Mouse (Mus musculus): Measurements from ENCODE around the gene Chst5.
"Not testable (repeated sequence)": the region's sequence is repeated elsewhere in the genome, so short reads cannot be mapped to it uniquely, and the experiment has no call there.

The Chst5 gene

GRCm38 (mm10) chr8:111909621-111910450, at the start of gene Chst5:
Gene Chst5 (minus strand): TSS chr8:111910447.
- DNase-seq (ENCODE audit: extremely low spot score, low read depth, low spot score), result no peak

- no peak for DNase-seq (ENCODE audit: extremely low spot score, low read depth, low spot score)
Observed at GRCm38 (mm10) chr8:111957231-111957630, 47.0 kb upstream of the Chst5 start.

- DNase-seq (ENCODE audit: extremely low spot score, low read depth, low spot score), result no peak
Observed at GRCm38 (mm10) chr8:111955879-111956278, 45.6 kb upstream of the Chst5 start.

GRCm38 (mm10) chr8:111954844-111955594, 44.8 kb upstream of the Chst5 start:
- DNase-seq (ENCODE audit: extremely low spot score, low read depth, low spot score), result no peak

- DNase-seq (ENCODE audit: extremely low spot score, low read depth, low spot score), result no peak
Observed at GRCm38 (mm10) chr8:111951936-111952335, 41.7 kb upstream of the Chst5 start.

- no peak for DNase-seq (ENCODE audit: extremely low spot score, low read depth, low spot score)
Observed at GRCm38 (mm10) chr8:111951317-111951716, 41.1 kb upstream of the Chst5 start.

GRCm38 (mm10) chr8:111950846-111951245, 40.6 kb upstream of the Chst5 start:
- DNase-seq (ENCODE audit: extremely low spot score, low read depth, low spot score), result no peak

- no peak for DNase-seq (ENCODE audit: extremely low spot score, low read depth, low spot score)
Observed at GRCm38 (mm10) chr8:111947954-111948353, 37.7 kb upstream of the Chst5 start.

GRCm38 (mm10) chr8:111947144-111947543, 36.9 kb upstream of the Chst5 start:
- no peak for DNase-seq (ENCODE audit: extremely low spot score, low read depth, low spot score)

GRCm38 (mm10) chr8:111943544-111943943, 33.3 kb upstream of the Chst5 start:
- DNase-seq (ENCODE audit: extremely low spot score, low read depth, low spot score), result no peak

- DNase-seq (ENCODE audit: extremely low spot score, low read depth, low spot score), result no peak
Observed at GRCm38 (mm10) chr8:111941101-111941454, 30.8 kb upstream of the Chst5 start.

GRCm38 (mm10) chr8:111940171-111941100, 30.2 kb upstream of the Chst5 start, which contains the start of gene Gabarapl2:
Gene Gabarapl2 (plus strand): TSS chr8:111940703.
- peak; percentile 96 for DNase-seq (ENCODE audit: extremely low spot score, low read depth, low spot score)

- no peak for DNase-seq (ENCODE audit: extremely low spot score, low read depth, low spot score)
Observed at GRCm38 (mm10) chr8:111939516-111940142, 29.4 kb upstream of the Chst5 start.

GRCm38 (mm10) chr8:111938076-111938985, 28.1 kb upstream of the Chst5 start:
- not testable (repeated sequence) for DNase-seq (ENCODE audit: extremely low spot score, low read depth, low spot score)

- no peak for DNase-seq (ENCODE audit: extremely low spot score, low read depth, low spot score)
Observed at GRCm38 (mm10) chr8:111937184-111937583, 26.9 kb upstream of the Chst5 start.

- DNase-seq (ENCODE audit: extremely low spot score, low read depth, low spot score), result no peak
Observed at GRCm38 (mm10) chr8:111934201-111934600, 24.0 kb upstream of the Chst5 start.

- peak; percentile 71 for DNase-seq (ENCODE audit: extremely low spot score, low read depth, low spot score)
Observed at GRCm38 (mm10) chr8:111933348-111934076, 23.3 kb upstream of the Chst5 start, which contains the start of gene Tmem231. Gene Tmem231 (minus strand): TSS chr8:111933881.

GRCm38 (mm10) chr8:111932580-111933336, 22.5 kb upstream of the Chst5 start:
- no peak for DNase-seq (ENCODE audit: extremely low spot score, low read depth, low spot score)

Data from hindlimb bud, embryonic 11.5 days (tissue).